Mouse (Mus musculus) midbrain, embryonic 11.5 days (tissue): ENCODE measurements around the gene Bcas3. TPM values are rescaled to one million over a fixed set of nuclear protein-coding genes. Genes with fewer than 3 reads are reported as not detected.
A peak's percentile ranks its signal among the peaks of the same experiment; 100 is the strongest.

Experiments used
- ATAC-seq: fragments of 200-750 bp; cut with Nextera tagmentation; 2 replicates; pipeline ENCODE4 v1.8.0; 2017; ENCODE audit warnings: moderate TSS enrichment, moderate library complexity; ENCODE audit not compliant: low FRiP score
- DNase-seq: peaks from one replicate; pipeline ENCODE4 v3.0.0; 2015; ENCODE audit warnings: low spot score; ENCODE audit errors: missing footprints
- H3K27ac ChIP-seq: fragments of 300-500 bp; sonication (generic); 2 replicates; pipeline ENCODE4 v1.5.1; 2014; ENCODE audit warnings: low read depth, low read length
- H3K27me3 ChIP-seq: fragments of 300-500 bp; sonication (generic); 2 replicates; pipeline ENCODE4 v1.6.1; 2014; ENCODE audit warnings: mild to moderate bottlenecking, low read length, moderate library complexity, mixed read lengths; ENCODE audit not compliant: control insufficient read depth, insufficient read depth
- H3K36me3 ChIP-seq: fragments of 300-500 bp; sonication (generic); 2 replicates; pipeline ENCODE4 v1.6.1; 2014; ENCODE audit warnings: mild to moderate bottlenecking, low read length, moderate library complexity, mixed read lengths; ENCODE audit not compliant: control insufficient read depth, insufficient read depth
- H3K4me1 ChIP-seq: fragments of 300-500 bp; sonication (generic); 2 replicates; pipeline ENCODE4 v1.6.1; 2014; ENCODE audit warnings: low read length; ENCODE audit not compliant: control insufficient read depth, insufficient read depth
- H3K4me2 ChIP-seq: fragments of 300-500 bp; sonication (generic); 2 replicates; pipeline ENCODE4 v1.6.1; 2014; ENCODE audit warnings: mild to moderate bottlenecking, moderate library complexity
- H3K4me3 ChIP-seq: fragments of 300-500 bp; sonication (generic); 2 replicates; pipeline ENCODE4 v1.5.1; 2014; ENCODE audit warnings: low read depth, low read length
- H3K9ac ChIP-seq: fragments of 300-500 bp; sonication (generic); 2 replicates; pipeline ENCODE4 v1.6.1; 2014; ENCODE audit warnings: low read length
- H3K9me3 ChIP-seq: fragments of 300-500 bp; sonication (generic); 2 replicates; pipeline ENCODE4 v1.6.1; 2016; ENCODE audit warnings: low read length; ENCODE audit not compliant: control insufficient read depth
- WGBS: fragments of 180-500 bp; shearing (Covaris S2); extraction: QIAGEN DNeasy Blood & Tissue Kit; methylation state at CpG from one replicate; pipeline ENCODE4 v1.1.7; 2014; 5-methylcytosine and 5-hydroxymethylcytosine counted together
- polyA plus RNA-seq: library from polyadenylated mRNA; unstranded; fragments of >200 nt; fragmentation: Nextera tagmentation; extraction: Ambion mirVana; gene quantifications from 2 replicates; pipeline ENCODE4 v1.2.1, GENCODE M21; 2014

Gene Bcas3
- polyA plus RNA-seq, 1 experiment from 2014 or later: 30.2 TPM

GRCm38 (mm10) chr11:85766811-85767210, 413.8 kb downstream of the Bcas3 start:
- 28% methylated on average over 6 of the region's 6 CpGs for WGBS
- Histone ChIP-seq H3K9ac (no peak overlapping the region), H3K36me3 (no peaks in the 10 kb centered on the region), H3K4me3 (no peak overlapping the region), H3K4me1 (peaks cover 13% of the 10 kb centered on the region), H3K27ac (no peak overlapping the region), H3K4me2 (no peak overlapping the region), H3K9me3 (no peaks in the 10 kb centered on the region), H3K27me3 (peaks cover 22% of the 10 kb centered on the region)
- DNase-seq (peak; percentile 86), ATAC-seq (no peak)

DNA sequence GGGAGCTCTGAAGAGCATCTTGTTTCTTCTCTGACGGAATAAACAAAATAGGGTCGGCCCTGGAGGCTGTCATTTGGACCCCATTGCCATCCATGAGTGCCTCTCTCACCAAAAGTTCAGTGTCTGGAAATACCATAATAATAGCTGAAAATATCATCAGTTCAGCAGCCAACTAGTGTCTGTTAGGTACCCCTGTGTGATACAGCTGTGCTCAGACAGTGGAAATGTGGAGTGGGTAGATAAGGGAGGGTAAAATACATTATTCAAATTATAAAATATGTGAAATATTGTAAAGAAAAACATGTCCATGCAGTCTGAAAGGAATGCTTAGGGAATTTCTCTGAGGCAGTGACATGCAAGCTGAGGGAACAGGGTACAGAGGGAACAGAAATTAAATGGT, 416.8 kb downstream of the Bcas3 start:
- no peaks in the 10 kb centered on the region for H3K36me3 ChIP-seq

DNA sequence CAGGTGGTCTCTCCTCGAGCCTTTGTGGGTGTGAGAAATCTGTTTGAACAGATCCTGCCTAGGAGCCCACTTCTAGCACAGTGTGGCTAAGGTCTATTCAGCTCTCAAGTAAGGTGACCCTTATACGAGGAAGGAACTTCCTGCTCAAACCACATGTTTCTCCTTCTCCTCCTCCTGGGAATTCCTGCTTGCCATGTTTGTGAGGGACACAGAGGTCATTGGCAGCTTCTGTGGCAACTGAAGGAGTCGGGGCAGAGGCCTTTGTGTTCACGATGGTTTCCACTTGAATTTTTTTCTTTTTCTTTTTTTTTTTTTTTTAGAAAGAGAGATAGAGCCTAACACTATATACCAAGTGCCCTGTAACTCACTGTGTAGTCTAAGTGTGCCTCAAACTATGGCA, 420.4 kb downstream of the Bcas3 start:
- 61% methylated on average over 4 of the region's 4 CpGs for WGBS

More for the DNA sequence above, 416.8 kb downstream of the Bcas3 start:
- no peaks in the 10 kb centered on the region for H3K9me3 ChIP-seq
- peaks cover 13% of the 10 kb centered on the region for H3K4me1 ChIP-seq
- peaks cover 15% of the 10 kb centered on the region; the same call in 1 of the 2 replicates for H3K27me3 ChIP-seq
- H3K4me3 ChIP-seq: no peak overlapping the region
- ATAC-seq (no peak), DNase-seq (no peak)
- H3K4me2 ChIP-seq: no peak overlapping the region
- no peak overlapping the region for H3K27ac ChIP-seq
- WGBS: 81% methylated on average over 2 of the region's 2 CpGs
- no peak overlapping the region for H3K9ac ChIP-seq

GRCm38 (mm10) chr11:85774707-85775106, 421.7 kb downstream of the Bcas3 start:
- ATAC-seq (no peak), DNase-seq (no peak)
- Histone ChIP-seq H3K4me1 (no peaks in the 10 kb centered on the region), H3K9ac (no peak overlapping the region), H3K4me2 (no peak overlapping the region), H3K36me3 (no peaks in the 10 kb centered on the region), H3K27me3 (peaks cover 4% of the 10 kb centered on the region; the same call in 1 of the 2 replicates), H3K4me3 (no peak overlapping the region), H3K27ac (no peak overlapping the region), H3K9me3 (no peaks in the 10 kb centered on the region)
- 78% methylated on average over 6 of the region's 6 CpGs for WGBS

More for the DNA sequence above, 420.4 kb downstream of the Bcas3 start:
- Histone ChIP-seq H3K9ac (no peak overlapping the region), H3K4me1 (no peaks in the 10 kb centered on the region), H3K9me3 (no peaks in the 10 kb centered on the region), H3K36me3 (no peaks in the 10 kb centered on the region), H3K27ac (no peak overlapping the region), H3K4me2 (no peak overlapping the region), H3K4me3 (no peak overlapping the region), H3K27me3 (peaks cover 8% of the 10 kb centered on the region; the same call in 1 of the 2 replicates)
- DNase-seq (no peak), ATAC-seq (no peak)

- Histone ChIP-seq H3K27me3 (peaks cover 4% of the 10 kb centered on the region; the same call in 1 of the 2 replicates), H3K9me3 (no peaks in the 10 kb centered on the region), H3K27ac (no peak overlapping the region), H3K4me3 (no peak overlapping the region), H3K36me3 (no peaks in the 10 kb centered on the region), H3K9ac (no peak overlapping the region), H3K4me1 (no peaks in the 10 kb centered on the region), H3K4me2 (no peak overlapping the region)
- DNase-seq (no peak), ATAC-seq (no peak)
- WGBS: 73% methylated on average over 7 of the region's 7 CpGs
These were observed 422.5 kb downstream of the Bcas3 start for GRCm38 (mm10) chr11:85775492-85775891.

GRCm38 (mm10) chr11:85776861-85777360, 423.9 kb downstream of the Bcas3 start:
- H3K27me3 ChIP-seq: peaks cover 4% of the 10 kb centered on the region; the same call in 1 of the 2 replicates
- no peak overlapping the region for H3K27ac ChIP-seq
- H3K4me2 ChIP-seq: no peak overlapping the region
- 75% methylated on average over 7 of the region's 7 CpGs for WGBS
- H3K9me3 ChIP-seq: no peaks in the 10 kb centered on the region
- DNase-seq: no peak
- no peaks in the 10 kb centered on the region for H3K4me1 ChIP-seq
- no peak overlapping the region for H3K4me3 ChIP-seq
- H3K9ac ChIP-seq: no peak overlapping the region
- ATAC-seq: no peak
- H3K36me3 ChIP-seq: no peaks in the 10 kb centered on the region

DNA sequence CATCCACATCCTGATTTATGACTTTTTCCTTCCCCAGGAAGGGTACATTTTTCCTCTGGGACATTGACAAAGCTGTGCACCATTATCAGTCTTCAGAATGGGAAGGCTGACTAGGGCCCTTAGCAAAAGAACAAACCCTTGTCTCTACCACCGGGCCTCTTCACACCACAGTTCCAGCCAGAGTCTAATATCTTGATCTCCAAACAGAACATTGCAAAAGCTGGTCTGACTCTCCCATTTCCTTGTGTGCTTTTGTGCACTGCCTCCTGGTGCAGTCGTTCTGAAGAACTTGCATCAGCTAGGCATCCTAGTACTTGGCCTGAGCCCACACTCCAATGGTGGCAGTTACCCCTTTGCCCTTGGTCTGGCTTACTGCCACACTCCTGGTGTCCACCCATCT, 425.0 kb downstream of the Bcas3 start:
- DNase-seq (no peak), ATAC-seq (no peak)
- Histone ChIP-seq H3K4me3 (no peak overlapping the region), H3K4me1 (no peaks in the 10 kb centered on the region), H3K27ac (no peak overlapping the region), H3K36me3 (no peaks in the 10 kb centered on the region), H3K4me2 (no peak overlapping the region), H3K27me3 (no peaks in the 10 kb centered on the region), H3K9me3 (no peaks in the 10 kb centered on the region), H3K9ac (no peak overlapping the region)
- 98% methylated on average over 2 of the region's 2 CpGs for WGBS

GRCm38 (mm10) chr11:85780303-85780702, 427.3 kb downstream of the Bcas3 start:
- no peak overlapping the region for H3K4me3 ChIP-seq
- 75% methylated on average over 4 of the region's 4 CpGs for WGBS
- no peak for ATAC-seq

DNA sequence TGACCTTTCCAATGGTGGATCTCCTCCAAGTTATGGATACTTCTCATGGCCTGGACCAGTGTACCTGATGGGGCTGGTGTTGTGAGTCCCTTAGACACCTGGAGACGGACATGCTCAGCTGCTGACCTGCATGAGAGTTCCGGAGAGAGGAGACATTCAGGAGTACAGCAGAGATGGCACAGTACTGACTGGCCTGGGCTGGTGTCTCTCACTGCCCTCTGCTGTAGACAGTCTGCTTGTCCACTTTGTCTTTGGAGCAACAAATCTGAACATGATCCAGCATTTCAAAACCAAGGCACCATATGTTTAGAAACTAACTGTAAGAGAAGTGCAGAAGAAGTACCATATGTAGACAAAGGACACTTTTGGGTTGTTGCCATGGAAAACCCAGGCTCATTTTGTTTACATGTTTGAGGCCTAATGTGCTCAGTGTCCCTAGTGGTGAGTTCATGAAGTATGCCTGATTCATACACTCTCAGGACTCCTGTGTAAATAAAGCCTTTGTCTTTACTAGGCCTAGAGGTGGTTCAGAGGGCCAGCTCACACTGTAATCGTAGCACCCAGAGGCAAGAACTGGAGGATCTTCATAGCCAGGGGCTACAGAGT, 433.2 kb downstream of the Bcas3 start:
- no peak for ATAC-seq
- Histone ChIP-seq H3K36me3 (no peaks in the 10 kb centered on the region), H3K4me1 (0 out of 2 replicates have a peak, but pooled peaks cover 4% of the 10 kb centered on the region), H3K9me3 (no peaks in the 10 kb centered on the region), H3K27ac (no peak overlapping the region), H3K9ac (no peak overlapping the region), H3K4me2 (no peak overlapping the region), H3K27me3 (no peaks in the 10 kb centered on the region), H3K4me3 (no peak overlapping the region)
- 80% methylated on average over 3 of the region's 3 CpGs for WGBS
- DNase-seq: no peak

More at GRCm38 (mm10) chr11:85780303-85780702, 427.3 kb downstream of the Bcas3 start:
- Histone ChIP-seq H3K27ac (no peak overlapping the region), H3K4me2 (no peak overlapping the region), H3K36me3 (no peaks in the 10 kb centered on the region), H3K9me3 (no peaks in the 10 kb centered on the region), H3K9ac (no peak overlapping the region), H3K4me1 (0 out of 2 replicates have a peak, but pooled peaks cover under 1% of the 10 kb centered on the region), H3K27me3 (no peaks in the 10 kb centered on the region)
- DNase-seq: no peak
